ENCODE assay signal across 17 mouse cellular contexts in the genomic region with DNA sequence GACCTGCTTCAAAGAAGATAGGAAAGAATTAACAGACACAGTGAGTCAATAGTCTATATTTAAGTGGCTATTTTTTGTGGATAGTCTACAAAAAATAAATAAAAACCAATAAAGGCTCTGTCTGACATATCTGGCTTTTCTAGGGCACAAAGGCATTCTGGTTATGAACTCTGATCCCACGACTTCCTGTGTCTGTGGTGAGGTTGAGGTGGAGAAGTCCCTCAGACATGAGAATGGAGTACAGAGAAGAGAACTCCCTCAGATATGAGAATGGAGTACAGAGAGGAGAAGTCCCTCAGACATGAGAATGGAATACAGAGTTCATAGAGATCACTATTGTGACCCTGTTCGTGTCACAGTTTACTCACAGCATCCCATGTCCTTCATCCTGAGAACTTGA.
"Had no signal": no experiment of that assay in that cellular context is flagged by ENCODE, and none has a peak within 500 bp of the region (broad histone marks: within the 10 kb centered on the region; RNA-seq: fewer than 3 reads in every experiment).

No protein-coding gene starts in this region.

- DNase-seq: kidney, adult 2 months; kidney, postnatal 25 days; layer of hippocampus, adult 9-11 months; liver; lung, adult 18-20 months; lung, postnatal 36 days had no signal

- H3K27ac ChIP-seq: kidney, postnatal 0 days; layer of hippocampus, adult 2 months; limb, embryonic 10.5 days; limb, embryonic 13.5 days; liver, embryonic 12.5 days; liver, embryonic 15.5 days; midbrain, embryonic 10.5 days; midbrain, embryonic 13.5 days; neural tube, embryonic 12.5 days had no signal

- H3K27me3 ChIP-seq: liver, embryonic 12.5 days; midbrain, embryonic 13.5 days; neural tube, embryonic 12.5 days had no signal

- H3K4me3 ChIP-seq: layer of hippocampus, adult 2 months; limb, embryonic 10.5 days; limb, embryonic 13.5 days; liver, embryonic 12.5 days; liver, embryonic 15.5 days; megakaryocyte, embryonic 14.5 days; midbrain, embryonic 10.5 days; midbrain, embryonic 13.5 days; myocyte; neural tube, embryonic 12.5 days had no signal

- H3K36me3 ChIP-seq: limb, embryonic 10.5 days; limb, embryonic 13.5 days; liver, embryonic 12.5 days; liver, embryonic 15.5 days; midbrain, embryonic 10.5 days; midbrain, embryonic 13.5 days; neural tube, embryonic 12.5 days had no signal

- H3K4me1 ChIP-seq: limb, embryonic 13.5 days; liver, embryonic 12.5 days; liver, embryonic 15.5 days; megakaryocyte, embryonic 14.5 days had no signal
